Mouse (Mus musculus): ENCODE data around the gene Nr1h3. TPM values are rescaled to one million over a fixed set of nuclear protein-coding genes. Genes with fewer than 3 reads are reported as not detected.

Nr1h3 gene
- polyA plus RNA-seq, 1 experiment from 2014 or later = 27.0 TPM

DNA sequence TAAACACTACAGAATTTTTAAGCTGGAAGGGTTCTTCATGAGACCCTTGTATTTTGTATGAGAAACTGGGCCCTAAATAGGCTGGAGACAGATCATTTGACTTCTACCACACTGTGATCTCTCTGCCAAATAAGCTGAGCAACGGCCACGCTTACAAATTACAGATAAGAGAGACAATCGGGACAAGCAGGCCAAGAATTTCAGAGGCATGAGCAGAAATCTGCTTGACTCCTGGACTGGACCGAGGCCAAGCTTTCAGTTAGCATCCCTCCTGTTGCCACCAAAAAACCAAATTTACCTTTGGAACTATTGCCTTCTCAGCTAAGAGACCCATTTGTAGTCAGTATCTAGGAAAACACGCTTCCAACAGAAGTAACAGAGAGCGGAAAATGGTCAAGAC lies 42.0 kb downstream of the Nr1h3 start:
- ATAC-seq (ENCODE audit: low read depth) = no peak
- H3K27me3 ChIP-seq (ENCODE audit: control insufficient read depth, insufficient read depth, low read depth, low read length) = no peaks in the 10 kb centered on the region
- no peak overlapping the region for H3K9ac ChIP-seq (ENCODE audit: low read length)
- H3K4me3 ChIP-seq (ENCODE audit: low read length) = no peak overlapping the region
- no peaks in the 10 kb centered on the region for H3K9me3 ChIP-seq (ENCODE audit: control insufficient read depth, low read length)
- H3K4me2 ChIP-seq (ENCODE audit: low read depth, low read length) = no peak overlapping the region
- H3K27ac ChIP-seq (ENCODE audit: low read length) = peak overlapping the region; percentile 52
- 44% methylated on average over 6 of the region's 6 CpGs for WGBS
- peaks cover 9% of the 10 kb centered on the region; the same call in 1 of the 2 replicates for H3K4me1 ChIP-seq (replicated peaks; ENCODE audit: control insufficient read depth, insufficient read depth, low read length)
- peaks cover 5% of the 10 kb centered on the region; the same call in 1 of the 2 replicates for H3K36me3 ChIP-seq (ENCODE audit: control insufficient read depth, insufficient read depth, low read length)

DNA sequence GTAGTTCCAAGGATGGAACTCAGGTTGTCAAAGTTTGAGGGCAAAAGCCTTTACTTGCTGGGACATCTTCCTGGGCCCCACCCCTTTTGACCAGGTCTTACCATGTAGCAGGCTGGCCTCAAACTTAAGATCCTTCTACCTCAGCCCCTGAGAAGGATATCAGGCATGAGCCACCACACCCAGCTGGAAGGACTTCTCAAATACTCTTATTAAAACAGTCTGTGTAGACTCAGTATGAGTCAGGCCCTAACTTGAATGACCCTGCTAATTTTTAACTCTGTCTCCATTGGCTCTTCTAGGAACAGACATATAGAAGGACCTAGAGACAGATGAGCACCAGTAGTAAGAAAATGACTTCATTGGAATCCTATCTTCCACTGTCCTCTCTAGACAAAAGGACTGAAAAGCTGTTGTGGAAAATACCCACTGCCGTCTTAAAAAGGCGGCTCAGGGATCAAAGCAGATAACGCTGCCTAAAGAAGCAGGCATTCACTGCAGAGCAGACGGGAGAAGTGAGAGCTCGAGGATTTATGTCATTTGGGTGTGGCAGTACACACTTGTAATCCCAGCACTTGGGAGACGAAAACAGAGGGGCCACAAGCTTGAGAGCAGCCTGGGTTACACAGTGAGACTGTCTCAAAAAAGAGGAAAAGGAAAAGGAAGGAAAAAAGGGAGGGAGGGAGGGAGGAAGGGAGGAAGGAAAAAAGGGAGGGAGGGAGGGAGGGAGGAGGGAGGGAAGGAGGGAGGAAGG lies 45.5 kb downstream of the Nr1h3 start:
- Histone ChIP-seq H3K4me1 (replicated peaks; ENCODE audit: control insufficient read depth, insufficient read depth, low read length) (peaks cover 9% of the 10 kb centered on the region; the same call in 1 of the 2 replicates), H3K27me3 (ENCODE audit: control insufficient read depth, insufficient read depth, low read depth, low read length) (no peaks in the 10 kb centered on the region), H3K9me3 (ENCODE audit: control insufficient read depth, low read length) (no peaks in the 10 kb centered on the region), H3K4me3 (ENCODE audit: low read length) (no peak overlapping the region), H3K36me3 (ENCODE audit: control insufficient read depth, insufficient read depth, low read length) (peaks cover 6% of the 10 kb centered on the region; the same call in 1 of the 2 replicates), H3K27ac (ENCODE audit: low read length) (no peak overlapping the region), H3K4me2 (ENCODE audit: low read depth, low read length) (no peak overlapping the region), H3K9ac (ENCODE audit: low read length) (no peak overlapping the region)
- WGBS = 41% methylated on average over 6 of the region's 6 CpGs
- ATAC-seq (ENCODE audit: low read depth) = peak; percentile 69; the same call in 1 of the 2 replicates

DNA sequence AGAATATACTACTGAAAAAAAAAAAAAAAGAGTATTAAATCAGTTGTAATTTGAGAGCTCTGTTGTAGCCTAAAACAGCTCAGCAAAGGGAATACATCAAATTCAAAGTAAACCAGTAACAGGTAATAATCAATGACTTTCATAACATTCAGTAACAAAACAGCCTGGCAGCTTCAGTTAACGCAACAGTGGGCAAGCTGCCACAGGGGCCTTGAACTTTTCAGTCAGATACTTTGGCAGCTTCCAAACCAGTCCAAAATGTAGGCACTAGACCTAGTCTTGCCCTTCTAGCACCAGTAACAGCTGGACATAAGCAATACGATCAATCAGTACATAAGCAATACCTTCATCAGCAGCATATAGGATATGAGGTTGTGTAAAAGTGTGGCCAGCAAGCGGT lies 48.5 kb downstream of the Nr1h3 start:
- no peak for ATAC-seq (ENCODE audit: low read depth)
- peaks cover 6% of the 10 kb centered on the region; the same call in 1 of the 2 replicates for H3K36me3 ChIP-seq (ENCODE audit: control insufficient read depth, insufficient read depth, low read length)
- no peaks in the 10 kb centered on the region for H3K4me1 ChIP-seq (replicated peaks; ENCODE audit: control insufficient read depth, insufficient read depth, low read length)
- 93% methylated on average over 3 of the region's 3 CpGs for WGBS
- H3K27me3 ChIP-seq (ENCODE audit: control insufficient read depth, insufficient read depth, low read depth, low read length) = no peaks in the 10 kb centered on the region
- H3K9ac ChIP-seq (ENCODE audit: low read length) = no peak overlapping the region
- H3K9me3 ChIP-seq (ENCODE audit: control insufficient read depth, low read length) = no peaks in the 10 kb centered on the region
- no peak overlapping the region for H3K4me3 ChIP-seq (ENCODE audit: low read length)
- H3K27ac ChIP-seq (ENCODE audit: low read length) = no peak overlapping the region
- no peak overlapping the region for H3K4me2 ChIP-seq (ENCODE audit: low read depth, low read length)

DNA sequence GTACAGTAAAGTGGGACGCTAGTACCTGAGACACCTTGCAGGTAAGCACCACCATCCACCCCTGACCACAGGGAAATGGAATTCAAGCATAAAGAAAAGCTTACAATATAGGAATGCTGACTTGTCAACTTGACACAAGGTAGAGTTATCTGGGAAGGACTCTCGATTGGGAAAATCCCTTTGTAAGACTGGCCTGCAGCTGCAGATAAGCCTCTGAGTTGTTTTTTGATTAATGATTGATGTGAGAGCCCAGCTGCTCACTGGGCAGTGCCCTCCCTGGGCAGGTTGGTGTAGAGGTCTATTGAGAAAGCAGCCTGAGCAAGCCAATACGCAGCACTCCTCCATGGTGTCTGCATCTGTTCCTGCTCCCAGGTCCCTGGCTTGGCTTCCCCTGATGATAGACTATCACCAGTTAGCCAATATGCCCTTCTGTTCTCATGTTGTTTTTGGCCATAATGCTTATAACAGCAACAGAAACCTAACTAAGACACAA lies 49.7 kb downstream of the Nr1h3 start:
- no peak overlapping the region for H3K27ac ChIP-seq (ENCODE audit: low read length)
- peaks cover 6% of the 10 kb centered on the region; the same call in 1 of the 2 replicates for H3K36me3 ChIP-seq (ENCODE audit: control insufficient read depth, insufficient read depth, low read length)
- H3K4me3 ChIP-seq (ENCODE audit: low read length) = no peak overlapping the region
- WGBS = 58% methylated on average over 3 of the region's 3 CpGs
- ATAC-seq (ENCODE audit: low read depth) = no peak
- H3K9me3 ChIP-seq (ENCODE audit: control insufficient read depth, low read length) = no peaks in the 10 kb centered on the region
- no peaks in the 10 kb centered on the region for H3K4me1 ChIP-seq (replicated peaks; ENCODE audit: control insufficient read depth, insufficient read depth, low read length)
- no peak overlapping the region for H3K4me2 ChIP-seq (ENCODE audit: low read depth, low read length)
- H3K9ac ChIP-seq (ENCODE audit: low read length) = no peak overlapping the region
- no peaks in the 10 kb centered on the region for H3K27me3 ChIP-seq (ENCODE audit: control insufficient read depth, insufficient read depth, low read depth, low read length)

DNA sequence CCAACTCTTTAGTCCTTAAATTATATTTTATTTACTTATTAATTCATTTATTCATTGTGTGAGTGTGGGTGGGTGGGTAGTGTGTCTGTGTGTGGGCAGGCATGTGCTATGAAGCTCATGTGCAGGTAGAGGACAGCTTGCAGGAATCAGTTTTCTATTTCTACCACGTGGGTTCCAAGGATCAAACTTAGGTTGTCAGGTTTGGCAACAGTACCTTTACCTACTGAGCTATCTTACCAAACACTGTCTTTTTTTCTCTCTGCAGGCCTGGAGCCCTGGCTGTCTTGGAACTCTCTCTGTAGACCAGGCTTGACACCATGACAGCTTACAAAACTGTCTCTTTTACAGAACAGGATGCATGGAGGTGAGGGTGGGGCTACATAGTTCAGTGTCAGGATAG lies 51.3 kb downstream of the Nr1h3 start:
- H3K27me3 ChIP-seq (ENCODE audit: control insufficient read depth, insufficient read depth, low read depth, low read length) = no peaks in the 10 kb centered on the region
- WGBS = 62% methylated on average over 1 of the region's 1 CpGs
- no peak overlapping the region for H3K27ac ChIP-seq (ENCODE audit: low read length)
- 0 out of 2 replicates have a peak, but pooled peaks cover 2% of the 10 kb centered on the region for H3K36me3 ChIP-seq (ENCODE audit: control insufficient read depth, insufficient read depth, low read length)
- ATAC-seq (ENCODE audit: low read depth) = no peak
- no peak overlapping the region for H3K4me3 ChIP-seq (ENCODE audit: low read length)
- no peaks in the 10 kb centered on the region for H3K9me3 ChIP-seq (ENCODE audit: control insufficient read depth, low read length)
- H3K4me1 ChIP-seq (replicated peaks; ENCODE audit: control insufficient read depth, insufficient read depth, low read length) = no peaks in the 10 kb centered on the region
- H3K4me2 ChIP-seq (ENCODE audit: low read depth, low read length) = no peak overlapping the region
- no peak overlapping the region for H3K9ac ChIP-seq (ENCODE audit: low read length)

DNA sequence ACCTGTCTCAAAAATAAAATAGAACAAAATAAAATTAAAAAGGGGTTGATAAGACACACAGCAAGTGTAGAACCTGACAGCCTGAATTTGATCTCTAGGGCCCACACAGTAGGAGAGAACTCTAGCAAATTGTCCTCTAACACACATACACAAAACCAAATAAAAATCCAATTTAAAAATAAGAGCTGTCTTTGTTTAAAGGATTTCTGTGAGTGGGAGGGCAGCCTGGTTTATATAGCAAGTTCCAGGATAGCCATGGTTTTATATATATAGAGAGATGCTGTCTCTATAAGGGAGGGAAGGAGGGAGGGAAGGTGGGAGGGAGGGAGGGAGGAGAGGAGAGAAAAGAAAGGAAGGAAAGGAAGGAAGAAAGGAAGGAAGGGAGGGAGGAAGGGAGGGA lies 54.5 kb downstream of the Nr1h3 start:
- Histone ChIP-seq H3K9me3 (ENCODE audit: control insufficient read depth, low read length) (no peaks in the 10 kb centered on the region), H3K27ac (ENCODE audit: low read length) (no peak overlapping the region), H3K9ac (ENCODE audit: low read length) (no peak overlapping the region), H3K4me2 (ENCODE audit: low read depth, low read length) (no peak overlapping the region), H3K36me3 (ENCODE audit: control insufficient read depth, insufficient read depth, low read length) (no peaks in the 10 kb centered on the region), H3K27me3 (ENCODE audit: control insufficient read depth, insufficient read depth, low read depth, low read length) (no peaks in the 10 kb centered on the region), H3K4me3 (ENCODE audit: low read length) (no peak overlapping the region), H3K4me1 (replicated peaks; ENCODE audit: control insufficient read depth, insufficient read depth, low read length) (no peaks in the 10 kb centered on the region)
- ATAC-seq (ENCODE audit: low read depth) = no peak

DNA sequence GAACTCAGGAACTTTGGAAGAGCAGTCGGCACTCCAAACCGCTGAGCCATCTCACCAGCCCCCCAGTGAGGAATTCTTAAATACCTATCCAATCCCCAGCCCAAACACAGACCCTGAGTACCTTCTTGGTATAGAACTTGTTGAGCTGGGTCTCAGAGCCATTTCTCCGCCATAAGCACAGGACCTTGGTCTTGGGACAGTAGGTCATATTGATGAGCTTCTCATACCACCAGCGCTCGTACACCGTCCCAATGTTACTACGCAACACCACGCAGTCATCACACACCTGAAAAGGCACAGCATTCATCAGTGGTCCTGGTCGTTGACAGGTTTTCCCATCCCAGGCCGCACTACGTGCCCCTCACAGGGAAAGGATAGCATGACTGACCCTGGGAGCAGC lies 59.2 kb downstream of the Nr1h3 start:
- H3K4me3 ChIP-seq (ENCODE audit: low read length) = no peak overlapping the region
- H3K36me3 ChIP-seq (ENCODE audit: control insufficient read depth, insufficient read depth, low read length) = no peaks in the 10 kb centered on the region
- no peak overlapping the region for H3K9ac ChIP-seq (ENCODE audit: low read length)
- no peak for ATAC-seq (ENCODE audit: low read depth)
- WGBS = 92% methylated on average over 11 of the region's 11 CpGs
- H3K27ac ChIP-seq (ENCODE audit: low read length) = no peak overlapping the region
- H3K4me1 ChIP-seq (replicated peaks; ENCODE audit: control insufficient read depth, insufficient read depth, low read length) = no peaks in the 10 kb centered on the region
- H3K9me3 ChIP-seq (ENCODE audit: control insufficient read depth, low read length) = no peaks in the 10 kb centered on the region
- H3K27me3 ChIP-seq (ENCODE audit: control insufficient read depth, insufficient read depth, low read depth, low read length) = no peaks in the 10 kb centered on the region
- H3K4me2 ChIP-seq (ENCODE audit: low read depth, low read length) = no peak overlapping the region

DNA sequence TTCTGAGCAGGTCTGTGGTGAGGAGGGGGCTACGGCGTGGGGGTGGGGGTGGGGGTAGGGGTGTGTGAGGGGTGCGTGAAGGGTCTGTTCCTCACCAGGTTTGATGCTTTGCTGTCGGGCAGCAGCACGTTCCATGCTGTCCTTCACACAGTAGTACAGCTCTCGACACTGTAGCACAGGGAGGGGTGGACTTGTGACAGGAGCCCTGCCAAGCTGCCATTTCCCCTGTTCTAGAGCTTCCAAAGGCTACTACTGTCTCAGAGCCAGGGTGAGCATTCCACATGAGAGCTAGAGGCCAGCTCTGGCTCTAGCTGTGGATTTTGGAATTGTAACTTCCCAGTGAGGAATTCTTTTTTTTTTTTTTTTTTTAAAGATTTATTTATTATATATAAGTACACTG lies 59.7 kb downstream of the Nr1h3 start:
- Histone ChIP-seq H3K27ac (ENCODE audit: low read length) (no peak overlapping the region), H3K36me3 (ENCODE audit: control insufficient read depth, insufficient read depth, low read length) (no peaks in the 10 kb centered on the region), H3K9ac (ENCODE audit: low read length) (no peak overlapping the region), H3K4me3 (ENCODE audit: low read length) (no peak overlapping the region), H3K4me2 (ENCODE audit: low read depth, low read length) (no peak overlapping the region), H3K4me1 (replicated peaks; ENCODE audit: control insufficient read depth, insufficient read depth, low read length) (no peaks in the 10 kb centered on the region), H3K9me3 (ENCODE audit: control insufficient read depth, low read length) (no peaks in the 10 kb centered on the region), H3K27me3 (ENCODE audit: control insufficient read depth, insufficient read depth, low read depth, low read length) (no peaks in the 10 kb centered on the region)
- 0 out of 2 replicates have a peak, but pooled peaks have one; percentile 56 for ATAC-seq (ENCODE audit: low read depth)
- WGBS = 87% methylated on average over 6 of the region's 6 CpGs

DNA sequence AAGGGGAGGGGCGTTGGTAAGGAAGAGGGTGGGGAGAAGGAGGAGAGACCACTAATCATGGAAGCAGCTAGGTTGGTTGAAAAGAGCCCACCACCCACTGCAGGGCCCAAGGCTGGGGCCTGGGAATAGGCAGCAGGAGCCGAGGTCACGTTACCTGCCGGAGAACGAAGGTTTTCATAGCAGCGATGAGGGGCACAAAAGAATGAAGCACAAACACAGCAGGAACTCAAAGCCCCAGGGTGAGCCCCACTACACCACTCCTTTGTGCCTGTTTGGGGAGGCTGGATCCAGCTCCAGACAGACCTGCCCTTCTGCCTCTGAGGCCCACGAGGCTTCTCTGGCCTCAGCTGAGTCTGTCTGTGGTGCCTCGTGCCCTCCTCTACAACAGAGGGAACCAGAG lies 62.9 kb downstream of the Nr1h3 start:
- H3K4me3 ChIP-seq (ENCODE audit: low read length) = no peak overlapping the region
- no peaks in the 10 kb centered on the region; the same call in 1 of the 2 replicates for H3K4me1 ChIP-seq (replicated peaks; ENCODE audit: control insufficient read depth, insufficient read depth, low read length)
- H3K27ac ChIP-seq (ENCODE audit: low read length) = no peak overlapping the region
- ATAC-seq (ENCODE audit: low read depth) = no peak
- 82% methylated on average over 8 of the region's 8 CpGs for WGBS
- no peak overlapping the region for H3K9ac ChIP-seq (ENCODE audit: low read length)
- H3K36me3 ChIP-seq (ENCODE audit: control insufficient read depth, insufficient read depth, low read length) = no peaks in the 10 kb centered on the region
- H3K4me2 ChIP-seq (ENCODE audit: low read depth, low read length) = no peak overlapping the region
- H3K9me3 ChIP-seq (ENCODE audit: control insufficient read depth, low read length) = no peaks in the 10 kb centered on the region
- no peaks in the 10 kb centered on the region for H3K27me3 ChIP-seq (ENCODE audit: control insufficient read depth, insufficient read depth, low read depth, low read length)
